Mouse (Mus musculus): ENCODE measurements around the gene Phf6. TPM values are rescaled to one million over a fixed set of nuclear protein-coding genes. Genes with fewer than 3 reads are reported as not detected.
"Not testable (repeated sequence)": the region's sequence is repeated elsewhere in the genome, so short reads cannot be mapped to it uniquely, and the experiment has no call there.

Phf6 gene
- polyA plus RNA-seq (2015; fragmentation: Nextera tagmentation; extraction: Ambion mirVana), result 7.2 and 7.4 TPM in 2 replicates

DNA sequence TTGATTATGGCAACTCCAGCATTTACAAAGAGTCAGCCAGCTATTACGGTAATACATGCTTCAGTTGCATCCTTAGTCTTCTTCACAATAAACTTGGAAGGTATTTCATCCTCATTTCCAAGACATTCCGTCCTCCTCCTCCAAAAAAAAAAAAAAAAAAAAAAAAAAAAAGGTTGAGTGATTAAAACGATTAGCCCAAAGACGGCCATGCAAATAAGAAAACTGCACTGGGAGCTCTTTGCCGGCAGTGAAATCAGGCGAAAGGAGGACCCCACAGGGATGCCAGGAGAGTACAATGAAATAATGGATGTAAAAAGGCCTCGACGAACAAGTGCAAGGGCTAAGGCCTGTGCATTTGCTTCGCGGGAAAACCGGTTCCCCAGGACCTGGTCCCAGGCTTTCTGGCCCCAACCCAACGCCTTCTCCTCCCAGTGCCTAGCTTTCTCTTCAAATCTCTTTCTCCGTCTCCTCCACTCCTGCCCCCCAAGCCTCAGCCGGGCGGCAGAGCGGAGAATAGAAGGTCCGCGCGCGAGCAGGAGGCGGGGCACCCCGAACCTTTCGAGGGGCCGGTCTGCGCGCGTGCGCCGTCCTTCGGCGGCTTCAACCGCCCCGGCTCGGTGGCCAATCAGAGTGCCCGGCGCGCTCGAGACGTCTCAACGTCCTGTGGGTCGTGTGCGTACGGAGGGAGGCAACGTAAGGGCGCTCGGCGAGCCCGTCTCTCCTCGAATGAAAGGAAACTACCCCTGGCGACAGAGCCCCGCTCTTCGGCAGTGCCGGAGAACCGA lies at the start of gene Phf6:
Gene Phf6, plus strand, starts transcription at position 680 of the 785 bp plus-strand sequence.
- 15% methylated on average over 32 of the region's 54 CpGs for WGBS
- ATAC-seq (ENCODE audit: low FRiP score, low TSS enrichment), result peak; percentile 100

GRCm38 (mm10) chrX:52864126-52864525 lies 47.9 kb upstream of the Phf6 start:
- no peak for DNase-seq (ENCODE audit: low spot score)
- WGBS, result 38% methylated on average over 2 of the region's 2 CpGs

More for the DNA sequence above, at the start of gene Phf6:
- peak within 1 kb of the TSS; percentile 74 for H3K9ac ChIP-seq (ENCODE audit: low read length)
- H3K4me1 ChIP-seq (replicated peaks; ENCODE audit: control insufficient read depth, insufficient read depth), result no peaks in the 10 kb centered on the region
- no peaks in the 10 kb centered on the region for H3K27me3 ChIP-seq (ENCODE audit: control insufficient read depth, insufficient read depth, low read length)
- H3K36me3 ChIP-seq (ENCODE audit: control insufficient read depth, insufficient read depth, low read length), result no peaks in the 10 kb centered on the region
- TF ChIP-seq CTCF (IDR thresholded peaks at IDR 0.05; ENCODE audit: low read depth), result no peak; the same call in 1 of the 2 replicates
- TF ChIP-seq EP300 (optimal IDR thresholded peaks at IDR 0.05), result no peak
- H3K9me3 ChIP-seq (ENCODE audit: control insufficient read depth, low read length), result no peaks in the 10 kb centered on the region
- peak within 1 kb of the TSS; percentile 60 for H3K4me3 ChIP-seq (ENCODE audit: low read depth, low read length)
- peak; percentile 91 for DNase-seq (ENCODE audit: low spot score)
- H3K27ac ChIP-seq (replicated peaks), result peak within 1 kb of the TSS; percentile 83
- peak within 1 kb of the TSS; percentile 53 for H3K4me2 ChIP-seq (replicated peaks; ENCODE audit: low read depth)

GRCm38 (mm10) chrX:52898486-52898885 lies 13.6 kb upstream of the Phf6 start:
- WGBS, result 75% methylated on average over 14 of the region's 27 CpGs
- not testable (repeated sequence) for H3K9ac ChIP-seq (ENCODE audit: low read length); H3K27ac ChIP-seq (replicated peaks); H3K4me1 ChIP-seq (replicated peaks; ENCODE audit: control insufficient read depth, insufficient read depth); ATAC-seq (ENCODE audit: low FRiP score, low TSS enrichment); DNase-seq (ENCODE audit: low spot score); H3K4me2 ChIP-seq (replicated peaks; ENCODE audit: low read depth); H3K9me3 ChIP-seq (ENCODE audit: control insufficient read depth, low read length); H3K36me3 ChIP-seq (ENCODE audit: control insufficient read depth, insufficient read depth, low read length); H3K27me3 ChIP-seq (ENCODE audit: control insufficient read depth, insufficient read depth, low read length); H3K4me3 ChIP-seq (ENCODE audit: low read depth, low read length)

More at GRCm38 (mm10) chrX:52864126-52864525, 47.9 kb upstream of the Phf6 start:
- Histone ChIP-seq H3K4me2 (replicated peaks; ENCODE audit: low read depth) (no peak overlapping the region), H3K36me3 (ENCODE audit: control insufficient read depth, insufficient read depth, low read length) (no peaks in the 10 kb centered on the region), H3K4me3 (ENCODE audit: low read depth, low read length) (no peak overlapping the region), H3K27ac (replicated peaks) (no peak overlapping the region), H3K9me3 (ENCODE audit: control insufficient read depth, low read length) (no peaks in the 10 kb centered on the region), H3K9ac (ENCODE audit: low read length) (no peak overlapping the region), H3K4me1 (replicated peaks; ENCODE audit: control insufficient read depth, insufficient read depth) (no peaks in the 10 kb centered on the region), H3K27me3 (ENCODE audit: control insufficient read depth, insufficient read depth, low read length) (no peaks in the 10 kb centered on the region)
- ATAC-seq (ENCODE audit: low FRiP score, low TSS enrichment), result no peak
- TF ChIP-seq CTCF (IDR thresholded peaks at IDR 0.05; ENCODE audit: low read depth) (peak; percentile 72), EP300 (optimal IDR thresholded peaks at IDR 0.05) (no peak)

- Histone ChIP-seq H3K9ac (ENCODE audit: low read length) (peak overlapping the region; percentile 74), H3K36me3 (ENCODE audit: control insufficient read depth, insufficient read depth, low read length) (no peaks in the 10 kb centered on the region), H3K4me2 (replicated peaks; ENCODE audit: low read depth) (peak overlapping the region; percentile 53), H3K4me3 (ENCODE audit: low read depth, low read length) (peak overlapping the region; percentile 60), H3K27me3 (ENCODE audit: control insufficient read depth, insufficient read depth, low read length) (no peaks in the 10 kb centered on the region), H3K9me3 (ENCODE audit: control insufficient read depth, low read length) (no peaks in the 10 kb centered on the region), H3K27ac (replicated peaks) (peak overlapping the region; percentile 83), H3K4me1 (replicated peaks; ENCODE audit: control insufficient read depth, insufficient read depth) (no peaks in the 10 kb centered on the region)
- no peak for ATAC-seq (ENCODE audit: low FRiP score, low TSS enrichment)
- 14% methylated on average over 24 of the region's 26 CpGs for WGBS
- TF ChIP-seq CTCF (IDR thresholded peaks at IDR 0.05; ENCODE audit: low read depth), result no peak
- no peak for TF ChIP-seq EP300 (optimal IDR thresholded peaks at IDR 0.05)
- no peak for DNase-seq (ENCODE audit: low spot score)
Observed at GRCm38 (mm10) chrX:52912372-52912728, 284 bp downstream of the Phf6 start.

DNA sequence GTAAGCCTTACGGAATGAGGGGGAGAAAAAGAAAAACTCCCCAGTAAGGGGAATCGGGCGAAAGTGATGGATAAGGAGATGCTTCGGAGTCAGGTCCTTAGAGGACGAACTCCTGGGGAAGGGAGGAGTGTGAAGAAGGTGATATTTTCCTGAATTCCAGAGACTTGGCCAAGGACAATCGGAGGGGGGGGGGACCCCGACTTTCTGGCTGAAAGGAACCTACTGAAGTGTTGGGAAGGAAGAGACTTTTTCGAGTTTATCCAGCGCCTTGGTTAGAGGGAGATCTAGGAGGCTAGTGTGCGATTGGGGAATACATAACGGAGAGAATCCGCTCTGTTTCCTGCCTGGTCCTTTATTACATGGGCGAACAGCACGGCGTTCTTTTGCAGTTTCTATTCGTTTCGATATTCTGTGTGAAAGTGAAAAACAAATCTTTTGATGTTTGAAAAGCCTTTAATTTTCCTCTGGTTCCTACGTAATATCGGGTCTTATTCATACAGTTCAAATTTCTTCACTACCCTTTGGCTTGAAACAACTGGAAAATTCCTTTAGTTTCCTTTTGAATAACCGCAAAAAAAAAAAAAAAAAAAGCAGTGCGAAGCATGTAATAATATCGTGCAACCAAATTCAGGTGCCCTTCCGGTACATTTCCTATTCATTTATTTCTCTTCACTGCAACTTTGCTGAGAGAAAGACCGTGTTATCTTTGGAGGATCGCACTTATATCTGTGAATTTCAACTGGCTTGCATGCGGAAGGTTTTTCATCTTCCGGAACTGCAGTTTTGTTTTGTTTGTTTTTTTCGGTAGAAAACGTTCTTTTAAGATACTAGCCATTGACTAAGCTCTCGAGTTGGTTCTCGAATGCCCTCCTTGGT lies 998 bp downstream of the Phf6 start:
- no peak for ATAC-seq (ENCODE audit: low FRiP score, low TSS enrichment)
- DNase-seq (ENCODE audit: low spot score), result peak; percentile 13
- TF ChIP-seq CTCF (IDR thresholded peaks at IDR 0.05; ENCODE audit: low read depth) (no peak), EP300 (optimal IDR thresholded peaks at IDR 0.05) (no peak)

More for the DNA sequence above, 998 bp downstream of the Phf6 start:
- no peaks in the 10 kb centered on the region for H3K36me3 ChIP-seq (ENCODE audit: control insufficient read depth, insufficient read depth, low read length)
- peak overlapping the region; percentile 60 for H3K4me3 ChIP-seq (ENCODE audit: low read depth, low read length)
- H3K9ac ChIP-seq (ENCODE audit: low read length), result peak overlapping the region; percentile 74
- H3K4me2 ChIP-seq (replicated peaks; ENCODE audit: low read depth), result peak overlapping the region; percentile 53
- no peaks in the 10 kb centered on the region for H3K4me1 ChIP-seq (replicated peaks; ENCODE audit: control insufficient read depth, insufficient read depth)
- WGBS, result 18% methylated on average over 31 of the region's 31 CpGs
- no peaks in the 10 kb centered on the region for H3K27me3 ChIP-seq (ENCODE audit: control insufficient read depth, insufficient read depth, low read length)
- H3K27ac ChIP-seq (replicated peaks), result 0 out of 2 replicates have a peak overlapping the region, but pooled peaks have one; percentile 5
- H3K9me3 ChIP-seq (ENCODE audit: control insufficient read depth, low read length), result no peaks in the 10 kb centered on the region

All from stomach, postnatal 0 days (tissue).